Mouse (Mus musculus): Measurements from ENCODE around the gene Eif3l. TPM values are rescaled to one million over a fixed set of nuclear protein-coding genes. Genes with fewer than 3 reads are reported as not detected.

Gene Eif3l
- polyA plus RNA-seq, 1 experiment from 2014 or later: 177 TPM

- WGBS: 73% methylated on average over 9 of the region's 9 CpGs
- ATAC-seq (ENCODE audit: low FRiP score, low read depth): peak; percentile 8; the same call in 1 of the 2 replicates
Observed at GRCm38 (mm10) chr15:79135332-79135731, 60.4 kb downstream of the Eif3l start.

DNA sequence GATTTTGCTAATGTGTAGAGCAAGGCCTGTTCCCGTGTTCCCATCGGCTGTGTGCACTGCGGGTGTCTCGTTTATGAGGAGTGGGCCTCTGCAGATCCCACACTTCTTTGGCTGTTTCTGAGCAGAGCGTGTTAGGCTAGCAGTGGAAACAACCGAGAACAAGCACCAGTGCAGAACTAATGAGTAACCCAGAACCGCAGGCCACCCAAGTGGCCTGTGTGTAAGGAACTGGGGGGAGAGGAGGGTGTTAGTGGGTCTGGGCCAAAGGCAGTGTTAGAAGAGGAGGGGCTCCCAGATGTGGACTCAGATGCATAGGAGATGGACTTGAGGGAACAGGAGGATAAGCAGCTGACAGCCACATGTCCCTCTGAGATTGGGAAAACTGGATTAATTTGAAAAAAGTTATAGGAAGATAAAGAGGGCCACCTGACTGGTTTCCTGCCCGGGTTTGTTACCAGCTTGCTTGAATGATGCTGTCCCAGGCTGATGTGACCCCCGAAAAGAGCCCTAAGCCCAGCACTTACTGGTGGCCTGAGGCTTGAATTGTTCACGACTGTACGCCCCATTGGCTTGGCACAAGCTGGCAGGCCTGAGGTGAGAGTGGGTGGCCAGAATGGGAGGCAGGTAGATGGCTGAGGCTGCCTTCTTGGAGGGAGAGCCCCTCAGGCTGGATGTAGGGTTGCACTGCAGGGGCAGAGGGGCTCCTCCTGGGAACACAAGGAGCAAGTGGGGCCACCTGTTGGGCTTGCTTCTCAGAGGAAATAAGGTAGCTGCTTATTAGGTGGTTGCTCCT lies 61.0 kb downstream of the Eif3l start:
- peaks cover 7% of the 10 kb centered on the region for H3K4me1 ChIP-seq (replicated peaks)
- ATAC-seq (ENCODE audit: low FRiP score, low read depth): no peak
- H3K9me3 ChIP-seq: no peaks in the 10 kb centered on the region
- no peaks in the 10 kb centered on the region for H3K27me3 ChIP-seq
- WGBS: 72% methylated on average over 11 of the region's 11 CpGs
- H3K36me3 ChIP-seq: peaks cover 32% of the 10 kb centered on the region
- no peak overlapping the region for H3K4me3 ChIP-seq
- no peak overlapping the region for H3K4me2 ChIP-seq
- H3K27ac ChIP-seq (replicated peaks): no peak overlapping the region
- no peak overlapping the region for H3K9ac ChIP-seq

More at GRCm38 (mm10) chr15:79135332-79135731, 60.4 kb downstream of the Eif3l start:
- Histone ChIP-seq H3K27ac (replicated peaks) (no peak overlapping the region), H3K4me2 (no peak overlapping the region), H3K36me3 (peaks cover 35% of the 10 kb centered on the region), H3K4me3 (no peak overlapping the region), H3K4me1 (replicated peaks) (peaks cover 3% of the 10 kb centered on the region), H3K27me3 (no peaks in the 10 kb centered on the region), H3K9me3 (no peaks in the 10 kb centered on the region), H3K9ac (no peak overlapping the region)

GRCm38 (mm10) chr15:79139640-79140039 lies 64.7 kb downstream of the Eif3l start:
- Histone ChIP-seq H3K9ac (no peak overlapping the region), H3K4me3 (no peak overlapping the region), H3K4me1 (replicated peaks) (peaks cover 20% of the 10 kb centered on the region), H3K9me3 (no peaks in the 10 kb centered on the region), H3K27ac (replicated peaks) (no peak overlapping the region), H3K4me2 (no peak overlapping the region), H3K36me3 (peaks cover 7% of the 10 kb centered on the region), H3K27me3 (no peaks in the 10 kb centered on the region)
- ATAC-seq (ENCODE audit: low FRiP score, low read depth): no peak
- WGBS: 65% methylated on average over 10 of the region's 10 CpGs

- peaks cover 17% of the 10 kb centered on the region for H3K36me3 ChIP-seq
- H3K4me3 ChIP-seq: peak within 1 kb of the TSS; percentile 94
- H3K9ac ChIP-seq: peak within 1 kb of the TSS; percentile 90
- H3K4me1 ChIP-seq (replicated peaks): peaks cover 20% of the 10 kb centered on the region
- H3K27me3 ChIP-seq: no peaks in the 10 kb centered on the region
- under 1% methylated on average over 57 of the region's 57 CpGs for WGBS
- ATAC-seq (ENCODE audit: low FRiP score, low read depth): peak; percentile 89
- H3K4me2 ChIP-seq: peak within 1 kb of the TSS; percentile 96
- H3K27ac ChIP-seq (replicated peaks): peak within 1 kb of the TSS; percentile 63
- no peaks in the 10 kb centered on the region for H3K9me3 ChIP-seq
Observed at GRCm38 (mm10) chr15:79140866-79141565, 66.0 kb downstream of the Eif3l start, which contains the start of the genes Polr2f and 1700088E04Rik. TSS of gene Polr2f (plus strand) at chr15:79141009. TSS of gene 1700088E04Rik (minus strand) at chr15:79141253.

GRCm38 (mm10) chr15:79141566-79141917 lies 66.6 kb downstream of the Eif3l start:
- Histone ChIP-seq H3K36me3 (peaks cover 22% of the 10 kb centered on the region), H3K4me2 (peak overlapping the region; percentile 96), H3K9ac (peak overlapping the region; percentile 90), H3K9me3 (no peaks in the 10 kb centered on the region), H3K4me3 (peak overlapping the region; percentile 94), H3K27me3 (no peaks in the 10 kb centered on the region), H3K27ac (replicated peaks) (peak overlapping the region; percentile 47; the same call in 1 of the 2 replicates), H3K4me1 (replicated peaks) (peaks cover 20% of the 10 kb centered on the region)
- 2% methylated on average over 7 of the region's 7 CpGs for WGBS
- no peak for ATAC-seq (ENCODE audit: low FRiP score, low read depth)

DNA sequence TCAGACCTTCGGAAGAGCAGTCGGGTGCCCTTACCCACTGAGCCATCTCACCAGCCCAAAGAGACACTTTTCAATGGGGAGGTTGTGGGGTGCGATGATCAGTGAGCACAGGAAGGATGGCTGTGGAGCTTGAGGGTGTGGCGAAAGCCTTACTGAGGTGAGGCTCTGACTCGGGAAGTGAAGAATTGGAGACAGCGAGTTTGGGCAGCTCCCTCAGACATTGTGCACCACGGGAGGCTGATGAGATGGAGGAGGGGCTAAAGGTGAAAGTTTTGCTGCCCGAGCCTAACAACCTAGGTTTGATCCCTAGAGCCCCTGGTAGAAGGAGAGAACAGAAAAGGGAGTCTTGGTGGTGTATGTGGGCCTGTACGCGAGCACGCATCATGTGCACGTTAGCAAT lies 68.3 kb downstream of the Eif3l start:
- no peak overlapping the region for H3K4me3 ChIP-seq
- no peak overlapping the region for H3K9ac ChIP-seq
- no peaks in the 10 kb centered on the region for H3K27me3 ChIP-seq
- no peak for ATAC-seq (ENCODE audit: low FRiP score, low read depth)
- H3K27ac ChIP-seq (replicated peaks): no peak overlapping the region
- peaks cover 20% of the 10 kb centered on the region for H3K4me1 ChIP-seq (replicated peaks)
- no peak overlapping the region for H3K4me2 ChIP-seq
- 86% methylated on average over 12 of the region's 12 CpGs for WGBS
- no peaks in the 10 kb centered on the region for H3K9me3 ChIP-seq
- H3K36me3 ChIP-seq: peaks cover 37% of the 10 kb centered on the region

Other genes starting within 250 kb of the Eif3l start
- gene Cdc42ep1, start 232.6 kb upstream of the Eif3l start, polyA plus RNA-seq (2015; fragmentation: Nextera tagmentation; extraction: Ambion mirVana): 14.7 and 15.5 TPM in 2 replicates
- gene Lgals2, start 219.7 kb upstream of the Eif3l start, polyA plus RNA-seq (2015; fragmentation: Nextera tagmentation; extraction: Ambion mirVana): 0.68 TPM in 1 of 2 replicates, not detected in the other
- gene Gga1, start 198.0 kb upstream of the Eif3l start, polyA plus RNA-seq (2015; fragmentation: Nextera tagmentation; extraction: Ambion mirVana): 44.7 and 51.9 TPM in 2 replicates
- gene Gm49510, start 175.5 kb upstream of the Eif3l start, polyA plus RNA-seq (2015; fragmentation: Nextera tagmentation; extraction: Ambion mirVana): not detected in 2 replicates
- gene Sh3bp1, start 175.4 kb upstream of the Eif3l start, polyA plus RNA-seq (2015; fragmentation: Nextera tagmentation; extraction: Ambion mirVana): 4.2 and 4.5 TPM in 2 replicates
- gene Pdxp, start 161.3 kb upstream of the Eif3l start, polyA plus RNA-seq (2015; fragmentation: Nextera tagmentation; extraction: Ambion mirVana): 96.1 and 110 TPM in 2 replicates
- 113 and 134 TPM in 2 replicates for gene Lgals1, start 148.5 kb upstream of the Eif3l start, polyA plus RNA-seq (2015; fragmentation: Nextera tagmentation; extraction: Ambion mirVana)
- gene Nol12, start 140.2 kb upstream of the Eif3l start, polyA plus RNA-seq (2015; fragmentation: Nextera tagmentation; extraction: Ambion mirVana): 57.3 and 69.1 TPM in 2 replicates
- gene Triobp, start 127.5 kb upstream of the Eif3l start, polyA plus RNA-seq (2015; fragmentation: Nextera tagmentation; extraction: Ambion mirVana): 42.7 and 43.3 TPM in 2 replicates
- 214 and 226 TPM in 2 replicates for gene H1f0, start 46.7 kb upstream of the Eif3l start, polyA plus RNA-seq (2015; fragmentation: Nextera tagmentation; extraction: Ambion mirVana)
- gene Galr3, start 33.3 kb upstream of the Eif3l start, polyA plus RNA-seq (2015; fragmentation: Nextera tagmentation; extraction: Ambion mirVana): 0.13 and 0.38 TPM in 2 replicates
- gene Ankrd54, start 12.3 kb upstream of the Eif3l start, polyA plus RNA-seq (2015; fragmentation: Nextera tagmentation; extraction: Ambion mirVana): 56.0 and 59.7 TPM in 2 replicates
- gene Micall1, start 33.7 kb downstream of the Eif3l start, polyA plus RNA-seq (2015; fragmentation: Nextera tagmentation; extraction: Ambion mirVana): 12.4 and 15.0 TPM in 2 replicates
- 253 and 258 TPM in 2 replicates for gene Polr2f, start 65.8 kb downstream of the Eif3l start, polyA plus RNA-seq (2015; fragmentation: Nextera tagmentation; extraction: Ambion mirVana)
- gene 1700088E04Rik, start 66.1 kb downstream of the Eif3l start, polyA plus RNA-seq (2015; fragmentation: Nextera tagmentation; extraction: Ambion mirVana): 17.2 and 22.0 TPM in 2 replicates
- 8.2 and 8.9 TPM in 2 replicates for gene Sox10, start 90.1 kb downstream of the Eif3l start, polyA plus RNA-seq (2015; fragmentation: Nextera tagmentation; extraction: Ambion mirVana)
- 88.6 and 93.2 TPM in 2 replicates for gene Pick1, start 154.0 kb downstream of the Eif3l start, polyA plus RNA-seq (2015; fragmentation: Nextera tagmentation; extraction: Ambion mirVana)
- gene Gm49486, start 154.2 kb downstream of the Eif3l start, polyA plus RNA-seq (2015; fragmentation: Nextera tagmentation; extraction: Ambion mirVana): 1.0 and 1.4 TPM in 2 replicates
- gene Slc16a8, start 179.6 kb downstream of the Eif3l start, polyA plus RNA-seq (2015; fragmentation: Nextera tagmentation; extraction: Ambion mirVana): 1.00 and 1.2 TPM in 2 replicates
- gene Baiap2l2, start 210.4 kb downstream of the Eif3l start, polyA plus RNA-seq (2015; fragmentation: Nextera tagmentation; extraction: Ambion mirVana): 3.7 and 4.0 TPM in 2 replicates

Data from hindbrain, embryonic 15.5 days (tissue).